Mouse (Mus musculus) megakaryocyte, embryonic 14.5 days (primary cell): Measurements from ENCODE around the gene Epor.

Experiments used
- FLI1 ChIP-seq: IDR thresholded peaks from 2 replicates; pipeline ENCODE4 v1.6.1; 2012; ENCODE audit warnings: low read length, inconsistent platforms, mixed read lengths
- GATA1 ChIP-seq: IDR thresholded peaks from 3 replicates; pipeline ENCODE4 v1.6.1; 2012; ENCODE audit warnings: mixed read lengths, low read length, inconsistent platforms, borderline replicate concordance

DNA sequence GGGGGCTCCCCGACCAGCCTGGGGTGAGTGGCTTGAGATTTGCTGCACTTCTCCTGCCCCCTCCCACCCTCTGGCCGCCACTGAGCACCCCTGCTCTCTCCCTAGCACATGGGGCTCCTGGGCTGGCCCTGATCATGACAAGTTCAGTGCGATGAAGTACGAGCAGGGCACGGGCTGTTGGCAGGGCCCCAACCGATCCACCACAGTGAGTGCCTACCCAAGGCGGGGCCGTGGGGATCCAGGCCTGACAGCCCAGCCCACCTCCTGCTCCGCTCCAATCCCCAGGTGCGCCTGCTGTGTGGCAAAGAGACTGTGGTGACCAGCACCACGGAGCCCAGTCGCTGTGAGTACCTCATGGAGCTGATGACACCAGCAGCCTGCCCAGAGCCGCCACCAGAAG, 49.4 kb upstream of the Epor start:
- TF ChIP-seq GATA1 (no peak), FLI1 (no peak)
